Mouse (Mus musculus): ENCODE measurements around the gene Ppp1r9b. TPM values are rescaled to one million over a fixed set of nuclear protein-coding genes. Genes with fewer than 3 reads are reported as not detected.

Gene Ppp1r9b
- polyA plus RNA-seq, 1 experiment from 2014 or later, result 7.6 TPM

DNA sequence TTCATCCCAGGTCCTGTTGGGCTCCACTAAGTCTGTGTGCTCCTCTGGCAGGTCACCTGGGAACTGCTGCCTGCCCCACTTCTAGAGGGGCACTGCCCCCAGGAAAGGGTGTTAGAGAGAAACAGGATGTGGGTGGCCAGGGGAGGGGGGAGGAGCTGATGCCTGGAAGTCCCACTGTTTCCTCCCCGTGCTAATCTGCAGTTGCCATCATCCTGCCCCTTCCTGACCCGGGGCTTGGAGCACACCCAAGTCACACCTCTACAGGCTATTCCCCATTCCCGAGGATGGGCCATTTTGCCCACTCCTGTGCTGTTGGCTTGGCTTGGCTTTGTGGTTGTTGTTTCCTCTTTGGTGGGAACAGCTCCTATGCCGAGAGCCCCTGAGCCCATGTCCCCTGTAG, 9.7 kb downstream of the Ppp1r9b start:
- H3K27ac ChIP-seq (ENCODE audit: low read length), result peak overlapping the region; percentile 32
- peaks cover 71% of the 10 kb centered on the region for H3K4me1 ChIP-seq (ENCODE audit: control insufficient read depth, low read depth, low read length)
- WGBS (ENCODE audit: insufficient replicate concordance), result 10% methylated on average over 4 of the region's 4 CpGs
- peak overlapping the region; percentile 28; the same call in 1 of the 2 replicates for H3K4me2 ChIP-seq (ENCODE audit: low read depth, low read length)
- H3K27me3 ChIP-seq (ENCODE audit: control insufficient read depth, insufficient read depth, low read depth, low read length), result no peaks in the 10 kb centered on the region
- H3K9me3 ChIP-seq (replicated peaks; ENCODE audit: control insufficient read depth, low read length), result no peaks in the 10 kb centered on the region
- ATAC-seq (ENCODE audit: low read depth), result no peak
- H3K9ac ChIP-seq (ENCODE audit: low read depth, low read length), result peak overlapping the region; percentile 15; the same call in 1 of the 2 replicates
- H3K36me3 ChIP-seq (ENCODE audit: control insufficient read depth, insufficient read depth), result peaks cover 38% of the 10 kb centered on the region
- no peak overlapping the region for H3K4me3 ChIP-seq (ENCODE audit: low read depth, low read length)

DNA sequence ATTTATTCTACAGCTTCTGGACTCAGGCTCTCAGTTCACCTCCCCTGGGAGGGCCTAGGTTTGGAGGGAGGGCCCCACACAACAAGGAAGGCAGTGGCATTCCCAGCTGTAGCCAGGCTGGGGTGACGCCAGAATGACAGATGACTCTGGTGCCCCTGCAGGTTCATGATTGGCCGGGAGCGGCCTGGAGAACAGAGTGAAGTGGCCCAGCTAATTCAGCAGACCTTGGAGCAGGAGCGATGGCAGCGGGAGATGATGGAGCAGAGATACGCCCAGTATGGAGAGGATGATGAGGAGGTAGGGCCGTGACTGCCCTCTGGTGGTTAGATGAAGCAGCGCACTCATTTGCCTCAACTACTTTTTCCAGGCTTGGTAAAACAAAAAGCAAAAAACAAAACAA, 10.2 kb downstream of the Ppp1r9b start:
- H3K9ac ChIP-seq (ENCODE audit: low read depth, low read length), result peak overlapping the region; percentile 15; the same call in 1 of the 2 replicates
- H3K36me3 ChIP-seq (ENCODE audit: control insufficient read depth, insufficient read depth), result peaks cover 38% of the 10 kb centered on the region
- peaks cover 70% of the 10 kb centered on the region for H3K4me1 ChIP-seq (ENCODE audit: control insufficient read depth, low read depth, low read length)
- H3K9me3 ChIP-seq (replicated peaks; ENCODE audit: control insufficient read depth, low read length), result no peaks in the 10 kb centered on the region
- no peaks in the 10 kb centered on the region for H3K27me3 ChIP-seq (ENCODE audit: control insufficient read depth, insufficient read depth, low read depth, low read length)
- H3K27ac ChIP-seq (ENCODE audit: low read length), result peak overlapping the region; percentile 32
- ATAC-seq (ENCODE audit: low read depth), result peak; percentile 19; the same call in 1 of the 2 replicates
- peak overlapping the region; percentile 28; the same call in 1 of the 2 replicates for H3K4me2 ChIP-seq (ENCODE audit: low read depth, low read length)
- no peak overlapping the region for H3K4me3 ChIP-seq (ENCODE audit: low read depth, low read length)
- 4% methylated on average over 8 of the region's 8 CpGs for WGBS (ENCODE audit: insufficient replicate concordance)

GRCm38 (mm10) chr11:95001584-95002347, 10.9 kb downstream of the Ppp1r9b start:
- ATAC-seq (ENCODE audit: low read depth), result no peak

DNA sequence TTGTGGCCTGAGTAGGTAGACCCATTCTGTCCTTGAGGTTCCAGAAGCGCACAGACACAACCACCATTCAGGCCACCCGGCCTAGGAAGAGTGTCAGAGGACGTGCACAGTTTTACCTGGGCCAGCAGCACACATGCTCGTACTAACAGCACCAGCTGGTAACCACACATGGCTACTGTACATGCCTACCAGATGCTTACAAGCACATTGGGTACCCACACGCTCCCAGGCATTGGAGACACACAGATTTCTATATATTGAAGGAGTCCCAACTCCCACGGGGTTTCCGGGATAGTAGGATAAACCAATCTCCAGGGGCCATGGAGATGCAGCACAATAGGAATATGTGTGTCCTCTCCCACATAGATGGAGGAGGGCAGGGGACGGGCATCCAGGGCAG, 11.9 kb downstream of the Ppp1r9b start:
- no peak overlapping the region for H3K27ac ChIP-seq (ENCODE audit: low read length)
- WGBS (ENCODE audit: insufficient replicate concordance), result 90% methylated on average over 8 of the region's 8 CpGs

More at GRCm38 (mm10) chr11:95001584-95002347, 10.9 kb downstream of the Ppp1r9b start:
- no peaks in the 10 kb centered on the region for H3K27me3 ChIP-seq (ENCODE audit: control insufficient read depth, insufficient read depth, low read depth, low read length)
- WGBS (ENCODE audit: insufficient replicate concordance), result 83% methylated on average over 21 of the region's 21 CpGs
- H3K4me1 ChIP-seq (ENCODE audit: control insufficient read depth, low read depth, low read length), result peaks cover 70% of the 10 kb centered on the region
- no peak overlapping the region for H3K9ac ChIP-seq (ENCODE audit: low read depth, low read length)
- peak overlapping the region; percentile 18; the same call in 1 of the 2 replicates for H3K27ac ChIP-seq (ENCODE audit: low read length)
- no peaks in the 10 kb centered on the region for H3K9me3 ChIP-seq (replicated peaks; ENCODE audit: control insufficient read depth, low read length)
- H3K36me3 ChIP-seq (ENCODE audit: control insufficient read depth, insufficient read depth), result peaks cover 38% of the 10 kb centered on the region
- no peak overlapping the region for H3K4me2 ChIP-seq (ENCODE audit: low read depth, low read length)
- H3K4me3 ChIP-seq (ENCODE audit: low read depth, low read length), result no peak overlapping the region

GRCm38 (mm10) chr11:95004136-95004936, 13.5 kb downstream of the Ppp1r9b start:
- peaks cover 70% of the 10 kb centered on the region for H3K4me1 ChIP-seq (ENCODE audit: control insufficient read depth, low read depth, low read length)
- WGBS (ENCODE audit: insufficient replicate concordance), result 75% methylated on average over 12 of the region's 12 CpGs
- no peak for ATAC-seq (ENCODE audit: low read depth)
- no peak overlapping the region for H3K4me2 ChIP-seq (ENCODE audit: low read depth, low read length)
- no peak overlapping the region for H3K4me3 ChIP-seq (ENCODE audit: low read depth, low read length)
- H3K9me3 ChIP-seq (replicated peaks; ENCODE audit: control insufficient read depth, low read length), result no peaks in the 10 kb centered on the region
- H3K36me3 ChIP-seq (ENCODE audit: control insufficient read depth, insufficient read depth), result peaks cover 36% of the 10 kb centered on the region
- H3K9ac ChIP-seq (ENCODE audit: low read depth, low read length), result no peak overlapping the region
- H3K27ac ChIP-seq (ENCODE audit: low read length), result 0 out of 2 replicates have a peak overlapping the region, but pooled peaks have one; percentile 48
- no peaks in the 10 kb centered on the region for H3K27me3 ChIP-seq (ENCODE audit: control insufficient read depth, insufficient read depth, low read depth, low read length)

More for the DNA sequence above, 11.9 kb downstream of the Ppp1r9b start:
- Histone ChIP-seq H3K9me3 (replicated peaks; ENCODE audit: control insufficient read depth, low read length) (no peaks in the 10 kb centered on the region), H3K9ac (ENCODE audit: low read depth, low read length) (no peak overlapping the region), H3K4me3 (ENCODE audit: low read depth, low read length) (no peak overlapping the region), H3K36me3 (ENCODE audit: control insufficient read depth, insufficient read depth) (peaks cover 38% of the 10 kb centered on the region), H3K4me2 (ENCODE audit: low read depth, low read length) (no peak overlapping the region), H3K27me3 (ENCODE audit: control insufficient read depth, insufficient read depth, low read depth, low read length) (no peaks in the 10 kb centered on the region), H3K4me1 (ENCODE audit: control insufficient read depth, low read depth, low read length) (peaks cover 70% of the 10 kb centered on the region)
- no peak for ATAC-seq (ENCODE audit: low read depth)

DNA sequence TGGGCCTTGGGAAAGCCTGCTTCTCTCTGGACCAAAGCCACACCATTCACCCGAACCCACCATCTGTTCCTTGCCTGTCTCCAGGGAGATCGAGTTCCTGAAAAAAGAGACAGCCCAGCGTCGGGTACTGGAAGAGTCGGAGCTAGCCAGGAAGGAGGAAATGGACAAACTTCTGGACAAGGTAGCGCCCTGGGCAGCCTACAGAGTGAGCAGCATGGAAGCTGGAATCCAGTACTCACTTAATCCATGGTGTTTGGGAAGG, 14.0 kb downstream of the Ppp1r9b start:
- ATAC-seq (ENCODE audit: low read depth), result no peak

GRCm38 (mm10) chr11:95006038-95006437, 15.2 kb downstream of the Ppp1r9b start:
- ATAC-seq (ENCODE audit: low read depth), result no peak
- Histone ChIP-seq H3K9ac (ENCODE audit: low read depth, low read length) (peak overlapping the region; percentile 50; the same call in 1 of the 2 replicates), H3K4me1 (ENCODE audit: control insufficient read depth, low read depth, low read length) (peaks cover 54% of the 10 kb centered on the region), H3K36me3 (ENCODE audit: control insufficient read depth, insufficient read depth) (peaks cover 29% of the 10 kb centered on the region), H3K4me2 (ENCODE audit: low read depth, low read length) (peak overlapping the region; percentile 78), H3K9me3 (replicated peaks; ENCODE audit: control insufficient read depth, low read length) (no peaks in the 10 kb centered on the region), H3K4me3 (ENCODE audit: low read depth, low read length) (peak overlapping the region; percentile 56), H3K27ac (ENCODE audit: low read length) (peak overlapping the region; percentile 72), H3K27me3 (ENCODE audit: control insufficient read depth, insufficient read depth, low read depth, low read length) (no peaks in the 10 kb centered on the region)
- 39% methylated on average over 4 of the region's 4 CpGs for WGBS (ENCODE audit: insufficient replicate concordance)

More for the DNA sequence above, 14.0 kb downstream of the Ppp1r9b start:
- 73% methylated on average over 6 of the region's 6 CpGs for WGBS (ENCODE audit: insufficient replicate concordance)
- H3K9ac ChIP-seq (ENCODE audit: low read depth, low read length), result no peak overlapping the region
- H3K9me3 ChIP-seq (replicated peaks; ENCODE audit: control insufficient read depth, low read length), result no peaks in the 10 kb centered on the region
- H3K36me3 ChIP-seq (ENCODE audit: control insufficient read depth, insufficient read depth), result peaks cover 31% of the 10 kb centered on the region
- no peak overlapping the region for H3K27ac ChIP-seq (ENCODE audit: low read length)
- no peaks in the 10 kb centered on the region for H3K27me3 ChIP-seq (ENCODE audit: control insufficient read depth, insufficient read depth, low read depth, low read length)
- H3K4me1 ChIP-seq (ENCODE audit: control insufficient read depth, low read depth, low read length), result peaks cover 66% of the 10 kb centered on the region
- H3K4me2 ChIP-seq (ENCODE audit: low read depth, low read length), result no peak overlapping the region
- H3K4me3 ChIP-seq (ENCODE audit: low read depth, low read length), result no peak overlapping the region

- Histone ChIP-seq H3K27me3 (ENCODE audit: control insufficient read depth, insufficient read depth, low read depth, low read length) (no peaks in the 10 kb centered on the region), H3K27ac (ENCODE audit: low read length) (peak overlapping the region; percentile 72), H3K9ac (ENCODE audit: low read depth, low read length) (peak overlapping the region; percentile 50), H3K4me1 (ENCODE audit: control insufficient read depth, low read depth, low read length) (peaks cover 49% of the 10 kb centered on the region), H3K4me3 (ENCODE audit: low read depth, low read length) (peak overlapping the region; percentile 56), H3K4me2 (ENCODE audit: low read depth, low read length) (peak overlapping the region; percentile 78), H3K36me3 (ENCODE audit: control insufficient read depth, insufficient read depth) (peaks cover 25% of the 10 kb centered on the region), H3K9me3 (replicated peaks; ENCODE audit: control insufficient read depth, low read length) (no peaks in the 10 kb centered on the region)
- under 1% methylated on average over 27 of the region's 27 CpGs for WGBS (ENCODE audit: insufficient replicate concordance)
- peak; percentile 50 for ATAC-seq (ENCODE audit: low read depth)
Measured at GRCm38 (mm10) chr11:95006525-95007219, 15.8 kb downstream of the Ppp1r9b start.

Data from liver, embryonic 16.5 days (tissue).